8 mouse cellular contexts compared by ENCODE assay signal in genomic region chr15:102245461-102245881, GRCm38 (mm10). TPM values are rescaled to one million over a fixed set of nuclear protein-coding genes. Genes with fewer than 3 reads are reported as not detected.
DNase-seq lines count a peak whose midpoint lies in the region; ATAC-seq and TF ChIP-seq lines count a peak whose summit lies in the region.
"Had no signal": no experiment of that assay in that cellular context is flagged by ENCODE, and none has a peak within 500 bp of the region (broad histone marks: within the 10 kb centered on the region; RNA-seq: fewer than 3 reads in every experiment).

No protein-coding gene starts in this region.

- peaks cover 26% of the 10 kb centered on the region for H3K4me1 ChIP-seq in testis, adult 2 months (ENCODE audit: control insufficient read depth, insufficient read depth, low read length)
- peaks cover 56% of the 10 kb centered on the region for H3K4me1 ChIP-seq in forebrain, embryonic 13.5 days
- peaks cover 61% of the 10 kb centered on the region for H3K4me1 ChIP-seq in neural tube, embryonic 12.5 days

- 7% methylated on average over 14 of the region's 14 CpGs for WGBS in forebrain, embryonic 13.5 days
- 3% methylated on average over 14 of the region's 14 CpGs for WGBS in neural tube, embryonic 12.5 days

- peak overlapping the region; percentile 84 for H3K4me3 ChIP-seq in testis, adult 2 months (ENCODE audit: control insufficient read depth, low read depth, low read length)
- peak overlapping the region; percentile 57 for H3K4me3 ChIP-seq in forebrain, embryonic 13.5 days
- peak overlapping the region; percentile 56 for H3K4me3 ChIP-seq in neural tube, embryonic 12.5 days

- H3K27ac ChIP-seq in testis, adult 2 months (ENCODE audit: control insufficient read depth, insufficient read depth, low read depth, low read length): peak overlapping the region; percentile 39; the same call in 1 of the 2 replicates
- H3K27ac ChIP-seq in forebrain, embryonic 13.5 days: no peak overlapping the region
- H3K27ac ChIP-seq in neural tube, embryonic 12.5 days: no peak overlapping the region

- H3K27me3 ChIP-seq in testis, adult 2 months (ENCODE audit: control insufficient read depth, insufficient read depth, low read length): no peaks in the 10 kb centered on the region; the same call in 1 of the 2 replicates
- H3K27me3 ChIP-seq in forebrain, embryonic 13.5 days: peaks cover 73% of the 10 kb centered on the region
- peaks cover 54% of the 10 kb centered on the region for H3K27me3 ChIP-seq in neural tube, embryonic 12.5 days (replicated peaks)

- no peak for TF ChIP-seq POLR2A in testis, adult 2 months (IDR thresholded peaks at IDR 0.05; ENCODE audit: control insufficient read depth, low read depth, low read length)

- DNase-seq in testis, postnatal 14 days (ENCODE audit: low spot score): no peak
- DNase-seq in kidney, postnatal 4 days: peak; percentile 38 to 56
- no peak for DNase-seq in natural killer cell, adult 2 months (ENCODE audit: low spot score in 2 of 2)

- peak overlapping the region; percentile 69 for H3K9ac ChIP-seq in forebrain, embryonic 13.5 days
- H3K9ac ChIP-seq in neural tube, embryonic 12.5 days: peak overlapping the region; percentile 61

- no peak for ATAC-seq in forebrain, embryonic 13.5 days
- ATAC-seq in neural tube, embryonic 12.5 days (ENCODE audit: low FRiP score, low read depth): no peak
- no peak for ATAC-seq in erythroid progenitor cell, adult 5-6 weeks (replicated peaks; ENCODE audit: low FRiP score, poor library complexity, severe bottlenecking)

- no peaks in the 10 kb centered on the region for H3K9me3 ChIP-seq in forebrain, embryonic 13.5 days (replicated peaks)
- H3K9me3 ChIP-seq in neural tube, embryonic 12.5 days: no peaks in the 10 kb centered on the region

- H3K4me2 ChIP-seq in forebrain, embryonic 13.5 days: peak overlapping the region; percentile 97
- peak overlapping the region; percentile 97 for H3K4me2 ChIP-seq in neural tube, embryonic 12.5 days (replicated peaks)

- H3K36me3 ChIP-seq in testis, adult 2 months (ENCODE audit: control insufficient read depth, insufficient read depth, low read length): no peaks in the 10 kb centered on the region
- no peaks in the 10 kb centered on the region for H3K36me3 ChIP-seq in forebrain, embryonic 13.5 days (ENCODE audit: poor library complexity, severe bottlenecking)
- H3K36me3 ChIP-seq in neural tube, embryonic 12.5 days: no peaks in the 10 kb centered on the region

- TF ChIP-seq CTCF in testis, adult 2 months (IDR thresholded peaks at IDR 0.05; ENCODE audit: control insufficient read depth, insufficient read depth, insufficient replicate concordance, low read depth, low read length): no peak

RNA-seq across cellular contexts. Expression of gene Rarg, which starts 11.8 kb away (rescaled TPM):
- polyA plus RNA-seq in testis, adult 2 months (2012; rRNA removed): 2.6 and 3.9 TPM in 2 replicates
- 3.2 and 4.2 TPM in 2 replicates for polyA plus RNA-seq in forebrain, embryonic 13.5 days (2015; fragmentation: Nextera tagmentation; extraction: Ambion mirVana)
- 15.4 and 18.7 TPM in 2 replicates for polyA plus RNA-seq in neural tube, embryonic 12.5 days (2016; fragmentation: Nextera tagmentation; extraction: Ambion mirVana)
- total RNA-seq in erythroid progenitor cell, adult 5-6 weeks (2015; ENCODE audit: low replicate concordance): 4.6 and 9.4 TPM in 2 replicates
- 2.6 and 3.6 TPM in 2 replicates for total RNA-seq in erythroid progenitor cell, adult 5-6 weeks (2017; ENCODE audit: low replicate concordance)

RNA-seq across cellular contexts. Expression of gene Itgb7, which starts 13.7 kb away (rescaled TPM):
- polyA plus RNA-seq in testis, adult 2 months (2012; rRNA removed): 0.17 and 0.23 TPM in 2 replicates
- polyA plus RNA-seq in forebrain, embryonic 13.5 days (2015; fragmentation: Nextera tagmentation; extraction: Ambion mirVana): 0.32 and 0.48 TPM in 2 replicates
- 0.29 and 0.79 TPM in 2 replicates for polyA plus RNA-seq in neural tube, embryonic 12.5 days (2016; fragmentation: Nextera tagmentation; extraction: Ambion mirVana)
- 26.0 and 32.1 TPM in 2 replicates for total RNA-seq in erythroid progenitor cell, adult 5-6 weeks (2015; ENCODE audit: low replicate concordance)
- 21.8 and 32.8 TPM in 2 replicates for total RNA-seq in erythroid progenitor cell, adult 5-6 weeks (2017; ENCODE audit: low replicate concordance)

RNA-seq across cellular contexts. Expression of gene Gm9918, which starts 24.9 kb away (rescaled TPM):
- 0.08 and 0.10 TPM in 2 replicates for polyA plus RNA-seq in testis, adult 2 months (2012; rRNA removed)
- 0.09 TPM in 1 of 2 replicates, not detected in the other for polyA plus RNA-seq in forebrain, embryonic 13.5 days (2015; fragmentation: Nextera tagmentation; extraction: Ambion mirVana)
- 0.09 and 0.23 TPM in 2 replicates for polyA plus RNA-seq in neural tube, embryonic 12.5 days (2016; fragmentation: Nextera tagmentation; extraction: Ambion mirVana)
- total RNA-seq in erythroid progenitor cell, adult 5-6 weeks (2015; ENCODE audit: low replicate concordance): not detected in 2 replicates
- total RNA-seq in erythroid progenitor cell, adult 5-6 weeks (2017; ENCODE audit: low replicate concordance): not detected in 2 replicates
- total RNA-seq: gastrocnemius, postnatal 36 days had no signal

RNA-seq across cellular contexts. Expression of gene Mfsd5, which starts 33.8 kb away (rescaled TPM):
- 12.1 and 14.3 TPM in 2 replicates for polyA plus RNA-seq in testis, adult 2 months (2012; rRNA removed)
- 46.7 and 48.9 TPM in 2 replicates for polyA plus RNA-seq in forebrain, embryonic 13.5 days (2015; fragmentation: Nextera tagmentation; extraction: Ambion mirVana)
- 53.2 and 56.4 TPM in 2 replicates for polyA plus RNA-seq in neural tube, embryonic 12.5 days (2016; fragmentation: Nextera tagmentation; extraction: Ambion mirVana)
- total RNA-seq in erythroid progenitor cell, adult 5-6 weeks (2015; ENCODE audit: low replicate concordance): 8.8 and 19.1 TPM in 2 replicates
- 3.1 and 5.1 TPM in 2 replicates for total RNA-seq in erythroid progenitor cell, adult 5-6 weeks (2017; ENCODE audit: low replicate concordance)

RNA-seq across cellular contexts. Expression of gene Csad, which starts 40.9 kb away (rescaled TPM):
- 23.1 and 27.3 TPM in 2 replicates for polyA plus RNA-seq in testis, adult 2 months (2012; rRNA removed)
- 42.7 and 46.4 TPM in 2 replicates for polyA plus RNA-seq in forebrain, embryonic 13.5 days (2015; fragmentation: Nextera tagmentation; extraction: Ambion mirVana)
- polyA plus RNA-seq in neural tube, embryonic 12.5 days (2016; fragmentation: Nextera tagmentation; extraction: Ambion mirVana): 46.7 and 48.3 TPM in 2 replicates
- total RNA-seq in erythroid progenitor cell, adult 5-6 weeks (2015; ENCODE audit: low replicate concordance): 8.3 and 23.9 TPM in 2 replicates
- 6.3 and 27.2 TPM in 2 replicates for total RNA-seq in erythroid progenitor cell, adult 5-6 weeks (2017; ENCODE audit: low replicate concordance)

Comparison
In these comparisons a context has a peak if more than half of its experiments do, and no peak if none do; other contexts are left out.
1. DNase-seq: peak in kidney, postnatal 4 days (2 of 2); none in testis, postnatal 14 days (single experiment) and natural killer cell, adult 2 months (0 of 2).
2. Peak in every context shown above with its lines, with median percentiles within 50 percentile points of each other: H3K4me3 ChIP-seq.